Mouse (Mus musculus) erythroblast, adult 5-6 weeks (primary cell): ENCODE results near the gene Ces3b. TPM values are rescaled to one million over a fixed set of nuclear protein-coding genes. Genes with fewer than 3 reads are reported as not detected.

Experiments used
- ATAC-seq: replicated peaks from 2 replicates; pipeline ENCODE4 v1.8.0; 2016; ENCODE audit warnings: moderate number of reproducible peaks, mild to moderate bottlenecking, moderate TSS enrichment, inconsistent platforms; ENCODE audit not compliant: poor library complexity, low FRiP score, severe bottlenecking
- total RNA-seq, 2 experiments: library from RNA; stranded (forward) in 1 of 2; stranded (reverse) in 1 of 2; fragments of 150-400 nt in 1 of 2; fragments of 200-764, 138-1000 nt in 1 of 2; gene quantifications; 2 replicates each; pipeline versions ENCODE4 v1.2.3 to v1.2.4; 2015 to 2017; ENCODE audit warnings: low replicate concordance in 2 of 2

The Ces3b gene
- total RNA-seq, 2 experiments from 2014 or later = not detected

- ATAC-seq = 0 out of 2 replicates have a peak, but pooled peaks have one; percentile 45
Measured at GRCm38 (mm10) chr8:105138423-105138822, 54.9 kb downstream of the Ces3b start.

- no peak for ATAC-seq
Measured at GRCm38 (mm10) chr8:105142395-105142794, 58.8 kb downstream of the Ces3b start.

Other genes with a start within 250 kb of the Ces3b start
- not detected in 2 replicates for gene Ces2c, start 236.7 kb upstream of the Ces3b start, total RNA-seq (2015; ENCODE audit: low replicate concordance)
- gene Ces2c, start 236.7 kb upstream of the Ces3b start, total RNA-seq (2017; ENCODE audit: low replicate concordance) = not detected in 2 replicates
- not detected in 2 replicates for gene Ces2e, start 157.5 kb upstream of the Ces3b start, total RNA-seq (2015; ENCODE audit: low replicate concordance)
- gene Ces2e, start 157.5 kb upstream of the Ces3b start, total RNA-seq (2017; ENCODE audit: low replicate concordance) = not detected in 2 replicates
- not detected in 2 replicates for gene Ces2f, start 136.4 kb upstream of the Ces3b start, total RNA-seq (2015; ENCODE audit: low replicate concordance)
- gene Ces2f, start 136.4 kb upstream of the Ces3b start, total RNA-seq (2017; ENCODE audit: low replicate concordance) = not detected in 2 replicates
- 255 and 269 TPM in 2 replicates for gene Ces2g, start 122.0 kb upstream of the Ces3b start, total RNA-seq (2015; ENCODE audit: low replicate concordance)
- 137 and 175 TPM in 2 replicates for gene Ces2g, start 122.0 kb upstream of the Ces3b start, total RNA-seq (2017; ENCODE audit: low replicate concordance)
- gene Ces2h, start 82.9 kb upstream of the Ces3b start, total RNA-seq (2015; ENCODE audit: low replicate concordance) = not detected in 2 replicates
- gene Ces2h, start 82.9 kb upstream of the Ces3b start, total RNA-seq (2017; ENCODE audit: low replicate concordance) = not detected in 2 replicates
- gene Ces3a, start 35.2 kb upstream of the Ces3b start, total RNA-seq (2015; ENCODE audit: low replicate concordance) = not detected in 2 replicates
- gene Ces3a, start 35.2 kb upstream of the Ces3b start, total RNA-seq (2017; ENCODE audit: low replicate concordance) = not detected in 2 replicates
- not detected in 2 replicates for gene Ces4a, start 48.0 kb downstream of the Ces3b start, total RNA-seq (2015; ENCODE audit: low replicate concordance)
- not detected in 2 replicates for gene Ces4a, start 48.0 kb downstream of the Ces3b start, total RNA-seq (2017; ENCODE audit: low replicate concordance)
- 28.6 and 37.6 TPM in 2 replicates for gene Cbfb, start 86.9 kb downstream of the Ces3b start, total RNA-seq (2015; ENCODE audit: low replicate concordance)
- 27.2 and 33.1 TPM in 2 replicates for gene Cbfb, start 86.9 kb downstream of the Ces3b start, total RNA-seq (2017; ENCODE audit: low replicate concordance)
- 16.9 and 22.5 TPM in 2 replicates for gene D230025D16Rik, start 141.4 kb downstream of the Ces3b start, total RNA-seq (2015; ENCODE audit: low replicate concordance)
- 20.1 and 22.6 TPM in 2 replicates for gene D230025D16Rik, start 141.4 kb downstream of the Ces3b start, total RNA-seq (2017; ENCODE audit: low replicate concordance)
- not detected in 2 replicates for gene B3gnt9, start 171.4 kb downstream of the Ces3b start, total RNA-seq (2015; ENCODE audit: low replicate concordance)
- 0.09 TPM in 1 of 2 replicates, not detected in the other for gene B3gnt9, start 171.4 kb downstream of the Ces3b start, total RNA-seq (2017; ENCODE audit: low replicate concordance)
- gene Tradd, start 180.9 kb downstream of the Ces3b start, total RNA-seq (2015; ENCODE audit: low replicate concordance) = 2.3 and 3.5 TPM in 2 replicates
- 3.6 and 5.9 TPM in 2 replicates for gene Tradd, start 180.9 kb downstream of the Ces3b start, total RNA-seq (2017; ENCODE audit: low replicate concordance)
- 1.3 and 3.5 TPM in 2 replicates for gene Fbxl8, start 180.9 kb downstream of the Ces3b start, total RNA-seq (2015; ENCODE audit: low replicate concordance)
- 0.28 and 0.94 TPM in 2 replicates for gene Fbxl8, start 180.9 kb downstream of the Ces3b start, total RNA-seq (2017; ENCODE audit: low replicate concordance)
- not detected in 2 replicates for gene Hsf4, start 186.0 kb downstream of the Ces3b start, total RNA-seq (2015; ENCODE audit: low replicate concordance)
- not detected in 2 replicates for gene Hsf4, start 186.0 kb downstream of the Ces3b start, total RNA-seq (2017; ENCODE audit: low replicate concordance)
- gene Nol3, start 192.4 kb downstream of the Ces3b start, total RNA-seq (2015; ENCODE audit: low replicate concordance) = not detected in 2 replicates
- gene Nol3, start 192.4 kb downstream of the Ces3b start, total RNA-seq (2017; ENCODE audit: low replicate concordance) = not detected in 2 replicates
- gene 4931428F04Rik, start 206.1 kb downstream of the Ces3b start, total RNA-seq (2015; ENCODE audit: low replicate concordance) = 1.0 and 3.8 TPM in 2 replicates
- 0.70 and 1.2 TPM in 2 replicates for gene 4931428F04Rik, start 206.1 kb downstream of the Ces3b start, total RNA-seq (2017; ENCODE audit: low replicate concordance)
- gene Exoc3l, start 212.3 kb downstream of the Ces3b start, total RNA-seq (2015; ENCODE audit: low replicate concordance) = 0.38 and 5.9 TPM in 2 replicates
- 15.0 and 26.8 TPM in 2 replicates for gene Exoc3l, start 212.3 kb downstream of the Ces3b start, total RNA-seq (2017; ENCODE audit: low replicate concordance)
- gene E2f4, start 213.9 kb downstream of the Ces3b start, total RNA-seq (2015; ENCODE audit: low replicate concordance) = 289 and 294 TPM in 2 replicates
- gene E2f4, start 213.9 kb downstream of the Ces3b start, total RNA-seq (2017; ENCODE audit: low replicate concordance) = 120 and 129 TPM in 2 replicates
- 13.8 and 17.3 TPM in 2 replicates for gene Elmo3, start 221.8 kb downstream of the Ces3b start, total RNA-seq (2015; ENCODE audit: low replicate concordance)
- 22.1 and 30.7 TPM in 2 replicates for gene Elmo3, start 221.8 kb downstream of the Ces3b start, total RNA-seq (2017; ENCODE audit: low replicate concordance)
- gene Lrrc29, start 242.5 kb downstream of the Ces3b start, total RNA-seq (2015; ENCODE audit: low replicate concordance) = 13.4 and 35.9 TPM in 2 replicates
- 26.2 and 28.6 TPM in 2 replicates for gene Lrrc29, start 242.5 kb downstream of the Ces3b start, total RNA-seq (2017; ENCODE audit: low replicate concordance)
- gene Tmem208, start 242.6 kb downstream of the Ces3b start, total RNA-seq (2015; ENCODE audit: low replicate concordance) = 51.2 and 56.3 TPM in 2 replicates
- 18.5 and 26.9 TPM in 2 replicates for gene Tmem208, start 242.6 kb downstream of the Ces3b start, total RNA-seq (2017; ENCODE audit: low replicate concordance)